Mouse (Mus musculus) MEL (cell line): Measurements from ENCODE around the gene Fam160a1. TPM values are rescaled to one million over a fixed set of nuclear protein-coding genes. Genes with fewer than 3 reads are reported as not detected.

Source experiments
- DNase-seq: peaks from one replicate; pipeline ENCODE4 v3.0.0; 2011; ENCODE audit warnings: low read depth, low spot score
- H3K27ac ChIP-seq: 2 replicates; pipeline ENCODE4 v1.5.1; 2012; ENCODE audit warnings: low read depth, mild to moderate bottlenecking, control low read depth, low read length, moderate library complexity; ENCODE audit not compliant: control insufficient read depth
- H3K27me3 ChIP-seq, 2 experiments: fragments of 150-350 bp in 1 of 2; sonication (generic) in 1 of 2; 2 replicates each; pipeline ENCODE4 v1.6.1; 2012; ENCODE audit warnings: low read length in 2 of 2, mild to moderate bottlenecking in 2 of 2, improper control_type of control experiment in 1 of 2, moderate library complexity in 1 of 2; ENCODE audit not compliant: insufficient read depth in 2 of 2, control insufficient read depth in 1 of 2
- H3K36me3 ChIP-seq, 2 experiments: 2 replicates each; pipeline ENCODE4 v1.6.1; 2012 to 2014; ENCODE audit warnings: low read length in 2 of 2, improper control_type of control experiment in 1 of 2, inconsistent platforms in 1 of 2, mild to moderate bottlenecking in 1 of 2; ENCODE audit not compliant: insufficient read depth in 2 of 2, control insufficient read depth in 1 of 2
- H3K4me1 ChIP-seq, 2 experiments: fragments of 150-350 bp in 1 of 2; sonication (generic) in 1 of 2; 2 replicates each; pipeline ENCODE4 v1.6.1; 2012; ENCODE audit warnings: low read length in 2 of 2, improper control_type of control experiment in 1 of 2, mild to moderate bottlenecking in 1 of 2; ENCODE audit not compliant: insufficient read depth in 2 of 2, control insufficient read depth in 1 of 2
- H3K4me3 ChIP-seq, 2 experiments: fragments of 150-350 bp in 1 of 2; sonication (generic) in 1 of 2; 2 replicates each; pipeline ENCODE4 v1.5.1; 2012; ENCODE audit warnings: low read depth in 2 of 2, low read length in 2 of 2, mild to moderate bottlenecking in 2 of 2, moderate library complexity in 2 of 2, control low read depth in 1 of 2, improper control_type of control experiment in 1 of 2; ENCODE audit not compliant: control insufficient read depth in 1 of 2, insufficient read depth in 1 of 2
- H3K79me2 ChIP-seq: 2 replicates; pipeline ENCODE4 v1.6.1; 2012; ENCODE audit warnings: mild to moderate bottlenecking, low read length, moderate library complexity; ENCODE audit not compliant: control insufficient read depth, poor library complexity, insufficient read depth
- H3K9ac ChIP-seq: 2 replicates; pipeline ENCODE4 v1.6.1; 2012; ENCODE audit warnings: low read depth, mild to moderate bottlenecking, control low read depth, low read length, moderate library complexity; ENCODE audit not compliant: control insufficient read depth, poor library complexity, severe bottlenecking
- H3K9me3 ChIP-seq: fragments of 150-350 bp; sonication (generic); replicated peaks from 2 replicates; pipeline ENCODE4 v1.6.1; 2012; ENCODE audit warnings: mild to moderate bottlenecking, low read length, improper control_type of control experiment, moderate library complexity; ENCODE audit not compliant: insufficient read depth
- BHLHE40 ChIP-seq: IDR thresholded peaks from 2 replicates; pipeline ENCODE4 v1.6.1; 2012; ENCODE audit warnings: low read depth, mild to moderate bottlenecking, inconsistent platforms, low read length, improper control_type of control experiment, borderline replicate concordance
- CHD2 ChIP-seq: IDR thresholded peaks from 2 replicates; pipeline ENCODE4 v1.6.1; 2011; ENCODE audit warnings: low read length, improper control_type of control experiment
- CTCF ChIP-seq, 3 experiments: IDR thresholded peaks in 2 of 3; conservative IDR thresholded peaks in 1 of 3; 2 replicates each; pipeline ENCODE4 v1.5.1; 2011 to 2012; ENCODE audit warnings: low read length in 3 of 3, low read depth in 2 of 3, mild to moderate bottlenecking in 2 of 3, improper control_type of control experiment in 1 of 3, inconsistent platforms in 1 of 3, mixed read lengths in 1 of 3, moderate library complexity in 1 of 3; ENCODE audit not compliant: control insufficient read depth in 1 of 3, insufficient read depth in 1 of 3, poor library complexity in 1 of 3, severe bottlenecking in 1 of 3
- ELF1 ChIP-seq: IDR thresholded peaks from 2 replicates; pipeline ENCODE4 v1.6.1; 2014; ENCODE audit warnings: low read depth, mild to moderate bottlenecking, inconsistent platforms, low read length, improper control_type of control experiment, moderate library complexity
- GABPA ChIP-seq: IDR thresholded peaks from 2 replicates; pipeline ENCODE4 v1.6.1; 2012; ENCODE audit warnings: low read depth, mild to moderate bottlenecking, inconsistent platforms, low read length, improper control_type of control experiment, moderate library complexity
- GATA1 ChIP-seq: IDR thresholded peaks from 2 replicates; pipeline ENCODE4 v1.6.1; 2011; ENCODE audit warnings: low read depth, low read length, improper control_type of control experiment
- MAX ChIP-seq: IDR thresholded peaks from 2 replicates; pipeline ENCODE4 v1.6.1; 2011; ENCODE audit warnings: low read length, improper control_type of control experiment
- MAZ ChIP-seq: IDR thresholded peaks from 2 replicates; pipeline ENCODE4 v1.6.1; 2012; ENCODE audit warnings: low read depth, mild to moderate bottlenecking, inconsistent platforms, low read length, improper control_type of control experiment
- NELFE ChIP-seq: IDR thresholded peaks from 2 replicates; pipeline ENCODE4 v1.6.1; 2011; ENCODE audit warnings: low read depth, low read length, improper control_type of control experiment
- NRF1 ChIP-seq: IDR thresholded peaks from 2 replicates; pipeline ENCODE4 v1.6.1; 2014; ENCODE audit warnings: low read depth, mild to moderate bottlenecking, inconsistent platforms, low read length, improper control_type of control experiment, moderate library complexity; ENCODE audit not compliant: poor library complexity, insufficient read depth, severe bottlenecking
- RAD21 ChIP-seq: IDR thresholded peaks from 2 replicates; pipeline ENCODE4 v1.6.1; 2011; ENCODE audit warnings: mild to moderate bottlenecking, low read depth, low read length, improper control_type of control experiment
- RCOR1 ChIP-seq: IDR thresholded peaks from 2 replicates; pipeline ENCODE4 v1.6.1; 2012; ENCODE audit warnings: low read depth, mild to moderate bottlenecking, inconsistent platforms, low read length, improper control_type of control experiment
- SIN3A ChIP-seq: IDR thresholded peaks from 2 replicates; pipeline ENCODE4 v1.6.1; 2012; ENCODE audit warnings: low read length, improper control_type of control experiment, inconsistent platforms
- SMC3 ChIP-seq: IDR thresholded peaks from 2 replicates; pipeline ENCODE4 v1.6.1; 2011; ENCODE audit warnings: low read depth, low read length, improper control_type of control experiment
- TAL1 ChIP-seq: IDR thresholded peaks from 2 replicates; pipeline ENCODE4 v1.6.1; 2012; ENCODE audit warnings: mild to moderate bottlenecking, inconsistent platforms, low read length, moderate library complexity, mixed read lengths
- TCF12 ChIP-seq: IDR thresholded peaks from 2 replicates; pipeline ENCODE4 v1.6.1; 2014; ENCODE audit warnings: low read depth, mild to moderate bottlenecking, inconsistent platforms, low read length, improper control_type of control experiment, moderate library complexity
- UBTF ChIP-seq: IDR thresholded peaks from 2 replicates; pipeline ENCODE4 v1.6.1; 2012; ENCODE audit warnings: low read depth, mild to moderate bottlenecking, inconsistent platforms, low read length, improper control_type of control experiment, moderate library complexity, borderline replicate concordance; ENCODE audit not compliant: insufficient read depth
- USF1 ChIP-seq: IDR thresholded peaks from 2 replicates; pipeline ENCODE4 v1.6.1; 2014; ENCODE audit warnings: low read depth, mild to moderate bottlenecking, inconsistent platforms, low read length, improper control_type of control experiment, moderate library complexity
- ZMIZ1 ChIP-seq: IDR thresholded peaks from 2 replicates; pipeline ENCODE4 v1.6.1; 2012; ENCODE audit warnings: low read depth, mild to moderate bottlenecking, inconsistent platforms, low read length, improper control_type of control experiment, moderate library complexity
- polyA plus RNA-seq, 2 experiments: library from polyadenylated mRNA; stranded (reverse) in 1 of 2; unstranded in 1 of 2; fragments of >175 nt in 1 of 2; fragments of >200 nt in 1 of 2; gene quantifications; 2 replicates each; pipeline versions ENCODE4 v1.2.1 to v1.2.4; 2012; ENCODE audit warnings: low replicate concordance in 2 of 2, low read depth in 1 of 2; ENCODE audit not compliant: insufficient read length in 2 of 2, insufficient read depth in 1 of 2, missing spikeins in 1 of 2
- total RNA-seq: library from RNA; depleted of rRNA; stranded (reverse); fragments of 300-350 nt; gene quantifications from 2 replicates; pipeline ENCODE4 v1.2.3, GENCODE M21; 2012

Fam160a1 gene
- total and polyA plus RNA-seq, 3 experiments, result not detected

- no peak for TF ChIP-seq ZMIZ1
- H3K4me1 ChIP-seq, result no peaks in the 10 kb centered on the region
- H3K36me3 ChIP-seq, result no peaks in the 10 kb centered on the region
- H3K27me3 ChIP-seq, result peaks cover 0 to 3% of the 10 kb centered on the region in 2 experiments; a peak in 1 of 4 replicates
- H3K79me2 ChIP-seq, result no peaks in the 10 kb centered on the region
- no peak for DNase-seq
- H3K9me3 ChIP-seq, result no peaks in the 10 kb centered on the region
- no peak overlapping the region for H3K27ac ChIP-seq
- H3K9ac ChIP-seq, result no peak overlapping the region
- H3K4me3 ChIP-seq, result no peak overlapping the region
Observed at GRCm38 (mm10) chr3:85666166-85666565, 150.9 kb downstream of the Fam160a1 start.

- TF ChIP-seq BHLHE40 (no peak), RAD21 (no peak), NRF1 (no peak), GABPA (no peak), ZMIZ1 (no peak), TCF12 (no peak), UBTF (no peak), USF1 (no peak), NELFE (no peak), CHD2 (no peak), SMC3 (no peak), RCOR1 (no peak), MAX (no peak), SIN3A (no peak), TAL1 (no peak), GATA1 (no peak), ELF1 (no peak), CTCF (IDR thresholded peaks at IDR 0.05 in 2 of 3, conservative IDR thresholded peaks at IDR 0.05 in 1 of 3; ENCODE audit: control insufficient read depth in 1 of 3, insufficient read depth in 1 of 3, low read depth in 2 of 3, low read length in 3 of 3, poor library complexity in 1 of 3, severe bottlenecking in 1 of 3) (no peak), MAZ (no peak)
- H3K27ac ChIP-seq, result no peak overlapping the region
- no peak overlapping the region for H3K4me3 ChIP-seq
- H3K4me1 ChIP-seq, result no peaks in the 10 kb centered on the region
- H3K79me2 ChIP-seq, result no peaks in the 10 kb centered on the region
- peaks cover 0 to 1% of the 10 kb centered on the region in 2 experiments; a peak in 1 of 4 replicates for H3K27me3 ChIP-seq
- no peaks in the 10 kb centered on the region for H3K9me3 ChIP-seq
- no peak for DNase-seq
- H3K36me3 ChIP-seq, result no peaks in the 10 kb centered on the region
- H3K9ac ChIP-seq, result no peak overlapping the region
Observed at GRCm38 (mm10) chr3:85664591-85665171, 152.4 kb downstream of the Fam160a1 start.
